Mouse (Mus musculus) heart, postnatal 0 days (tissue): ENCODE measurements around the gene Zswim8.

Experiments used
- CTCF ChIP-seq: IDR thresholded peaks from 2 replicates; pipeline ENCODE4 v1.5.1; 2016; ENCODE audit warnings: antibody characterized with exemption, control low read depth, low read depth
- EP300 ChIP-seq: IDR thresholded peaks from 2 replicates; pipeline ENCODE4 v1.6.1; 2016; ENCODE audit warnings: antibody characterized with exemption, low read depth

DNA sequence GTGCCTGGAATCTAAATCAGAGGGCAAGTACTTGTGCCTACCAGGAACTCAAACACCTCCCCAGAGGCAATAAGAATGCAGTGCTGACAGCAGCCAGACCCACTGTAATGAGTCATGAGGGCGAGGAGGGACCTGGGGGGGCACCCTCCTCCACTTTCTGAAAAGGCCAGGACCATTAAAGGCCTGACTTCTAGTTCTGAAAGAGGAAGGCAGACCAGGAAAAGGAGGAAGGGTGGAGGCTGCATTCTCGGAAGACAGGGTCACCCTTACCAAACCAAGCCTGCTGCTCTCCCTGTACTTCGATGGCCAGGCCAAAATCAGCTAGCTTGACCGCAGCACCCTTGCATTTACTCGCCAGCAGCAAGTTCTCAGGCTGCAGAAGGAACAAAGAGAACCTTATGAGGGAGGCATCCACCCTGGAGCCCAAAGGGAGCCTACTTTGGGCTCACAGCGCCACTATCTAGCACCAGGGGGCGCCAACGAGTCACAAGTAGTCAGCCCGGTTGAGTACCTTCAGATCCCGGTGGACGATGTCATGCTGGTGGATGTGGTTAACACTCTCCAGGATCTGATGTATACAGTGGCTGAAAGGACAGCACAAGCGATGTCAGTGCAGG is 58.4 kb downstream of the Zswim8 start:
- TF ChIP-seq CTCF (peak; percentile 95), EP300 (peak; percentile 79)
